Mouse (Mus musculus) forebrain, embryonic 11.5 days (tissue): ENCODE measurements at regions not wholly inside any gene's neighbourhood (a gene's known extent, or its start where the extent isn't known, plus 50 kb on each side); places are given as distances from the start of the nearest gene placed in this dataset.

Experiments
- ATAC-seq: fragments of 200-750 bp; cut with Nextera tagmentation; replicated peaks from 2 replicates; pipeline ENCODE4 v1.8.0; 2017; ENCODE audit warnings: moderate TSS enrichment; ENCODE audit not compliant: low FRiP score
- DNase-seq: peaks from one replicate; pipeline ENCODE4 v3.0.0-alpha.2; 2017; ENCODE audit warnings: low spot score
- H3K27ac ChIP-seq: fragments of 300-500 bp; sonication (generic); 2 replicates; pipeline ENCODE4 v1.5.1; 2014; ENCODE audit warnings: low read depth, low read length
- H3K27me3 ChIP-seq: fragments of 300-500 bp; sonication (generic); 2 replicates; pipeline ENCODE4 v1.6.1; 2014; ENCODE audit warnings: mild to moderate bottlenecking, low read length, mixed read lengths; ENCODE audit not compliant: control insufficient read depth, insufficient read depth
- H3K36me3 ChIP-seq: fragments of 300-500 bp; sonication (generic); 2 replicates; pipeline ENCODE4 v1.6.1; 2014; ENCODE audit warnings: mild to moderate bottlenecking, low read length, moderate library complexity, mixed read lengths; ENCODE audit not compliant: control insufficient read depth, insufficient read depth
- H3K4me1 ChIP-seq: fragments of 300-500 bp; sonication (generic); replicated peaks from 2 replicates; pipeline ENCODE4 v1.6.1; 2014; ENCODE audit warnings: low read length, mixed read lengths; ENCODE audit not compliant: control insufficient read depth, insufficient read depth
- H3K4me2 ChIP-seq: fragments of 300-500 bp; sonication (generic); 2 replicates; pipeline ENCODE4 v1.6.1; 2014; ENCODE audit warnings: low read depth, mild to moderate bottlenecking, low read length, moderate library complexity, mixed read lengths; ENCODE audit not compliant: severe bottlenecking
- H3K4me3 ChIP-seq: fragments of 300-500 bp; sonication (generic); 2 replicates; pipeline ENCODE4 v1.5.1; 2014; ENCODE audit warnings: low read depth, low read length
- H3K9ac ChIP-seq: fragments of 300-500 bp; sonication (generic); 2 replicates; pipeline ENCODE4 v1.6.1; 2014; ENCODE audit warnings: low read length
- H3K9me3 ChIP-seq: fragments of 300-500 bp; sonication (generic); 2 replicates; pipeline ENCODE4 v1.6.1; 2016; ENCODE audit warnings: low read length, mixed read lengths; ENCODE audit not compliant: control insufficient read depth
- WGBS: fragments of 180-500 bp; shearing (Covaris S2); extraction: QIAGEN DNeasy Blood & Tissue Kit; methylation state at CpG from one replicate; pipeline ENCODE4 v1.1.7; 2014; 5-methylcytosine and 5-hydroxymethylcytosine counted together

DNA sequence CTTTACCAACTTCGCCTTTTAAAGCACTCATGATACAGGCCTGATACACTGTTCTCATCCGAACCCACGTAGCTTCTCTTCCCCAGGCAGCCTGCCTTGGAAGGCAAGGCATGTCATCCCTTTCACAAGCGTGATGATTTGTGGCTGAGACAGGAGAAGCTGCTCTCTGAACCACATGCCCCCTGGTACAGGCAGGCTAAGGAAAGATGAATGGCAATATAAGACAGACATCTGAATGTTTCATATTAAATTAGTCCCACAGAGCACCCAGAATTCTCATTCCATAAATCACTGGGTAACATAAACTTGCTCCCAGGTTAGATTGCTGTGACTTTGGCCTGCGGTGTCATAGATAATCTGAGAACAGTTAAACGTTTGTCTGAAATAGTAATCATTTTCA is 280.9 kb upstream of the Mpped2 start:
- H3K27me3 ChIP-seq: no peaks in the 10 kb centered on the region
- no peak overlapping the region for H3K9ac ChIP-seq
- ATAC-seq (no peak), DNase-seq (no peak)
- no peak overlapping the region for H3K4me3 ChIP-seq
- no peak overlapping the region for H3K27ac ChIP-seq
- H3K36me3 ChIP-seq: no peaks in the 10 kb centered on the region
- H3K4me2 ChIP-seq: no peak overlapping the region
- H3K9me3 ChIP-seq: no peaks in the 10 kb centered on the region
- H3K4me1 ChIP-seq: no peaks in the 10 kb centered on the region
- 84% methylated on average over 6 of the region's 6 CpGs for WGBS

DNA sequence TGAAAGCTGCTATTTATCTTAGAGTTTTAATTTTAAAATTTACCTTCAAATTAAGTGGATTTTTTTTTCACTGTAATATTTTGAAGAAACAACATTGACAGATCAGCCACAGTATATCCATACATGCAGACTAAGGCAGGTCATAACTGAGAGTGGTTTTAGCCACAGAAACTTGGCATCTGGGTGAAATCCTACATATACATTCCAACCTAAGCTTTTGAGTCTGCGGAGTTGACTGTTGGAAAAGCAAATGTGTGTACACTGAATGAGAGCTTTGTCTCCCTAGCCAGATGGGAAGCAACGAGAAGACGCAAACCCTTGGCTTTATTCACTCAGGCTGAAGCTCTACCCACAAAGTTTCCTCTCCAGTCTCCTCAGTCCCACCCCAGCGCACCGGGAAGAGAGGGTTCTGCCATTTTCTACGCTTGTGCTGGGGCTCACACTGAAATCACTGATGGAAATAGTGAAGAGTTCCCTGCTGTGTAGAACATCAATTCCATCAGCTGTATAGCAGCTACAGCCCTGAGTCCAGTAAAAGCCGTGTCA is 277.5 kb upstream of the Mpped2 start:
- Histone ChIP-seq H3K27ac (no peak overlapping the region), H3K9ac (no peak overlapping the region), H3K9me3 (no peaks in the 10 kb centered on the region), H3K4me2 (no peak overlapping the region), H3K36me3 (no peaks in the 10 kb centered on the region), H3K4me3 (no peak overlapping the region), H3K4me1 (no peaks in the 10 kb centered on the region), H3K27me3 (no peaks in the 10 kb centered on the region)
- ATAC-seq: no peak
- DNase-seq: no peak
- 70% methylated on average over 7 of the region's 7 CpGs for WGBS

DNA sequence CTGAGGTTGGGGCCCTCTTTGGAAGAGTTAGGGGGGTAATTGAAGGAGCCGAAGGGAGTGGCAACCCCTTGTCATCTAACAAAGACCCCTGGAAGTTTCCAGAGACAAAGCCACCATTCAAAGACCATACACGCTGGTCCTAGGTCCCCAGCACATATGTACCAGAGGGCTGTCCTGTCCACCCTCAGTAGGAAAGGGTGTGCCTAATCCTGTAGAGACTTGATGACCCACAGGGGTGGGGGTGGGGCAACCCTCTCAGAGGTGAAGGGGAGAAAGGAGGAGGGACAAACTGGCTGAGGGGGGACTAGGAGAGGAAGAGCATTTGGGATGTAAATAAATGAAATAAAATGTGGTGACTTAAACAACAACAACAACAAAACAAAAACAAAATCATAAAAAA is 274.9 kb upstream of the Mpped2 start:
- ATAC-seq (peak; percentile 55; the same call in 1 of the 2 replicates), DNase-seq (no peak)
- 55% methylated on average over 2 of the region's 2 CpGs for WGBS
- H3K4me2 ChIP-seq: no peak overlapping the region
- no peaks in the 10 kb centered on the region for H3K36me3 ChIP-seq
- H3K4me3 ChIP-seq: no peak overlapping the region
- no peak overlapping the region for H3K27ac ChIP-seq
- H3K27me3 ChIP-seq: no peaks in the 10 kb centered on the region
- no peaks in the 10 kb centered on the region for H3K4me1 ChIP-seq
- H3K9ac ChIP-seq: no peak overlapping the region
- no peaks in the 10 kb centered on the region for H3K9me3 ChIP-seq

DNA sequence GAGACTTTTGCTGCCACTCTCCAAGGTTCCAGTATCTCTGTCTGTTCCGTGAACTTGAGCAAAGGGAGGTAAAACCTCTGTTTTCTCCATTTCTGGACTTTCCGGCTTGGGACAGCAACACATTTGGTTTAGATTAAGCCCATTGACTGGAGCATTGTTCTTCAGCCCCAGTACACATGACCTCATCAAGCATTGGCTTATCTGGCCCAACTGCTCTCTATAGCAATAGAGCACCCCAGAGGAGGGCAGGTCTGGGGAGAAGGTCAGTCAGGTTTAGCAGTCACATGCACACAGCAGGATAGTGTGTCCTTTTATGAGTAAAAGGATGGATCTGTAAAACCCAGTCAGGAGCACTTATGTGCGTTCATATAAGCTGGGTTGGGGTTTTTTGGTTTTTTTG is 268.1 kb upstream of the Mpped2 start:
- ATAC-seq (peak; percentile 35; the same call in 1 of the 2 replicates), DNase-seq (no peak)
- 23% methylated on average over 3 of the region's 3 CpGs for WGBS
- Histone ChIP-seq H3K36me3 (no peaks in the 10 kb centered on the region), H3K4me1 (no peaks in the 10 kb centered on the region), H3K4me3 (no peak overlapping the region), H3K4me2 (no peak overlapping the region), H3K9ac (no peak overlapping the region), H3K27me3 (no peaks in the 10 kb centered on the region), H3K27ac (no peak overlapping the region), H3K9me3 (no peaks in the 10 kb centered on the region)

DNA sequence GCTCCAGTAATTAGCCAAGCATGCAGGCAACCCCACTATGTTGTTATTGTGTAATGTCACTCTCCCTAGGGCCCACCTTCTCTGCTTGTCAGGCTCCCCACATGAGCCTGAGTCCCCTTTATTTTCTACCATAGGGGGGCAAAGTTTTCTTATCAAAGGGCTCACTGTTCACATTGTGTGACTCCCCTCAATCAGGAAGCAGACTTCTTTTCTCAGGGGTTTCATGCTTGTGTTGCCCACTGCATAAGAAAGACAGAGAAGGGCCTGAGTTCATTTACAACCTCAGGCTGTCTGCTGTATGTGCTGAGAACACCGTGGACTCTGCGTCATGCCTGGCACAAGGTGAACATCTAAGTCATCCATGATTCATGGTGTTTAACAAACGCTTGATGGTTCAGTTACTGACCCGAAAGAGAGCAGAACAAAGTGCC is 267.6 kb upstream of the Mpped2 start:
- Histone ChIP-seq H3K4me1 (no peaks in the 10 kb centered on the region), H3K27ac (no peak overlapping the region), H3K27me3 (no peaks in the 10 kb centered on the region), H3K9ac (no peak overlapping the region), H3K4me3 (no peak overlapping the region), H3K9me3 (no peaks in the 10 kb centered on the region), H3K4me2 (no peak overlapping the region), H3K36me3 (no peaks in the 10 kb centered on the region)
- ATAC-seq (peak; percentile 77), DNase-seq (no peak)
- whole genome bisulfite sequencing: 38% methylated on average over 4 of the region's 4 CpGs

DNA sequence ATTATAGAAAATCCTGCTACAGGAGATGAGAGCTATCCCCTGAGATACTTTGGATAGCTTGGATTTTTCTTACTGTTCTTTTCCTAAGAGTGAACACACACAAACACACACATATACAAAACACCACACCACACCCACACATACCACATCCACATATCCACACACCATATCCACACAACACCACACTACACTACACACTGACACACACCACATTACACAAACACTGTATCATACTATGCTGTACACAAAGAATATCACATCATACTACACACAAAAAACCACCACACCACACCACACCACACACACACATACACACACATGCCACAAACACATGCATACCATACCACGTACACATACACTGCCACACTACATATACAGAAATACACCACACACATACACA is 267.1 kb upstream of the Mpped2 start:
- no peaks in the 10 kb centered on the region for H3K4me1 ChIP-seq
- no peaks in the 10 kb centered on the region for H3K36me3 ChIP-seq
- DNase-seq (no peak), ATAC-seq (peak; percentile 40; the same call in 1 of the 2 replicates)
- H3K27me3 ChIP-seq: no peaks in the 10 kb centered on the region
- no peak overlapping the region for H3K4me3 ChIP-seq
- H3K4me2 ChIP-seq: no peak overlapping the region
- H3K9me3 ChIP-seq: no peaks in the 10 kb centered on the region
- H3K27ac ChIP-seq: no peak overlapping the region
- WGBS: 89% methylated on average over 1 of the region's 1 CpGs
- no peak overlapping the region for H3K9ac ChIP-seq

DNA sequence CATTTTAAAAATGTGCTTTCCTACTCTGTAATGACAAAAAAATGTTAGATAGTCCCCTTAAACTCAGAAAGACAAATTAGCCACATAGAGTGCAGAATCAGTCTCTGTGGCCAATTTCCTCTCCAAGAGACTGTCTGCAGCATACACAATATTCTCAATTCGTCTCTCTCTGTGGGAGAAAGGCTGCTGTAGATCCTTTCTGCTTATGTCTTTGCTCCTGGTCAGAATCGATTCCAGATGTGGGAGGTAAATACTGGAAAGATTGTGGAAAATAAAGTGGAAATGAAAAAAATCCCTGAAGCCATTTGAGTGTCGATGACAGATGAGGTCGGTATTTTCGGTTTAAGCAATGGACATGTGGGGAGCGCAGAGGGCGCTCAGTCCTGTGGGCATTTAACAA is 265.8 kb upstream of the Mpped2 start:
- Histone ChIP-seq H3K4me1 (no peaks in the 10 kb centered on the region; the same call in 1 of the 2 replicates), H3K9ac (no peak overlapping the region), H3K9me3 (no peaks in the 10 kb centered on the region), H3K36me3 (no peaks in the 10 kb centered on the region), H3K27me3 (no peaks in the 10 kb centered on the region), H3K27ac (no peak overlapping the region), H3K4me2 (no peak overlapping the region), H3K4me3 (no peak overlapping the region)
- WGBS: 79% methylated on average over 7 of the region's 7 CpGs
- DNase-seq (no peak), ATAC-seq (no peak)

DNA sequence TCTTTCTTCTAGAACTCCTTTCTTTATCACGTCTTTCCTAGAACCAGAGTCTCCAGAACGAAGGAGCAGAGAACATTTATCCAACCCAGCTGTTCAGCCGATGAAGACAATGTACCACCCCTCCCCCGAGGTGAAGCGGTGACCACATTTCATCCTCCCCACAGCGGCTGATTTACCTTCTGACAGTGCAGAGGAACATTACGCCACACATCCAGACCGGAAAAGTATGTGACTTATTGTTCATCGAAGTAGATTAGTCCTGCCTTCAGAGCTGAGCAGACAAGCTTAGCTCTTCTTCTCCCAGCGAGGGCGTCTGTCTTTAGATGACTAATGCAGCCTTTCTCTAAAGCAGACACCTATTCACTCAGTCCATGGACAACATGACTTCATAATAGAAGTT is 264.2 kb upstream of the Mpped2 start:
- Histone ChIP-seq H3K4me1 (no peaks in the 10 kb centered on the region; the same call in 1 of the 2 replicates), H3K27me3 (no peaks in the 10 kb centered on the region), H3K27ac (no peak overlapping the region), H3K4me3 (no peak overlapping the region), H3K9ac (no peak overlapping the region), H3K4me2 (no peak overlapping the region), H3K9me3 (no peaks in the 10 kb centered on the region), H3K36me3 (no peaks in the 10 kb centered on the region)
- DNase-seq: no peak
- no peak for ATAC-seq
- 71% methylated on average over 11 of the region's 11 CpGs for WGBS

DNA sequence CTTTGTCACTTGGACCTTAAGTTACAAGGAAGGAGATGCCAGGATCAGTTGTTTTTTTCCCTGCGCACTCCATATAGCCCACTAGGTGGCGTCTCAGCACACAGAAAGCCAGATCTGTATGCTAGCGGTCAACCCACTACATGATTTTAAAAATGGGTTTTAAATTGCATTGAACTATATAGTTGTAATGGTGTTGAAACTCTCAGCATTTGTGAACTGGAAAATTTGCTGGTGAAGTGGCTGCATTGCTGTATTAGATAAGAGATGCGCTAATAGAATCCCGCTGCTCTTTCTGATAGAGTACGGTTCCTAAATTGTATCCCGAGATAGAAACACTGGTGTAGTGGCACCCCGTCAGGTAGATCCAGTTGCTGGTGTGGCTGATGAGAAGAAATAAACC is 261.9 kb upstream of the Mpped2 start:
- DNase-seq (peak; percentile 72), ATAC-seq (peak; percentile 48)
- Histone ChIP-seq H3K9ac (no peak overlapping the region), H3K9me3 (no peaks in the 10 kb centered on the region), H3K4me1 (no peaks in the 10 kb centered on the region; the same call in 1 of the 2 replicates), H3K27me3 (no peaks in the 10 kb centered on the region), H3K27ac (no peak overlapping the region), H3K36me3 (no peaks in the 10 kb centered on the region), H3K4me3 (peak overlapping the region; percentile 9; the same call in 1 of the 2 replicates), H3K4me2 (peak overlapping the region; percentile 40)
- WGBS: 24% methylated on average over 8 of the region's 8 CpGs
